Mouse (Mus musculus) liver, adult 2 months (tissue): Measurements from ENCODE around the gene Ltn1.

Source experiments
- CTCF ChIP-seq: fragments of 200-500 bp; IDR thresholded peaks from 2 replicates; pipeline ENCODE4 v1.5.1; 2011; ENCODE audit warnings: low read depth, low read length, control low read depth
- POLR2A ChIP-seq: fragments of 200-500 bp; IDR thresholded peaks from 2 replicates; pipeline ENCODE4 v1.6.1; 2011; ENCODE audit warnings: low read length, control low read depth; ENCODE audit not compliant: insufficient read depth; ENCODE audit errors: extremely low read depth

GRCm38 (mm10) chr16:87438697-87439096 is 6.3 kb upstream of the Ltn1 start:
- TF ChIP-seq POLR2A: no peak
- TF ChIP-seq CTCF: no peak
